Mouse (Mus musculus) T-helper 17 cell (primary cell): ENCODE results near the gene Lcorl.

Source experiments
- in situ Hi-C, 2 experiments: fragments of 300-600 bp; cut with MboI, MseI; formaldehyde crosslinking; loops; 1 replicate in 1 of 2; 2 replicates in 1 of 2; pipeline ENCODE4 v1.15.1; 2025; ENCODE audit warnings: high pct_unique_total_duplicates in 2 of 2

Lcorl gene

GRCm38 (mm10) chr5:45718848-45719488 lies 138.4 kb downstream of the Lcorl start:
- in situ Hi-C loops = no loop called here

- in situ Hi-C loops = no loop called here
Observed at GRCm38 (mm10) chr5:45709653-45710052, 147.8 kb downstream of the Lcorl start.

- in situ Hi-C loops = no loop called here
Observed at GRCm38 (mm10) chr5:45706811-45707210, 150.6 kb downstream of the Lcorl start.

GRCm38 (mm10) chr5:45691678-45692077 lies 165.7 kb downstream of the Lcorl start:
- in situ Hi-C loops = loop anchor here in 1 of 2 experiments (25.0 kb wide), 1 partner anchor 1929 kb away; no protein-coding TSS in a partner anchor

- in situ Hi-C loops = loop anchor here in 1 of 2 experiments (25.0 kb wide), 1 partner anchor 1929 kb away; no protein-coding TSS in a partner anchor
Observed at GRCm38 (mm10) chr5:45690802-45691201, 166.6 kb downstream of the Lcorl start.

GRCm38 (mm10) chr5:45689152-45689551 lies 168.3 kb downstream of the Lcorl start:
- in situ Hi-C loops = loop anchor here in 1 of 2 experiments (25.0 kb wide), 1 partner anchor 1927 kb away; no protein-coding TSS in a partner anchor

- in situ Hi-C loops = loop anchor here in 1 of 2 experiments (25.0 kb wide), 1 partner anchor 1924 kb away; no protein-coding TSS in a partner anchor
Observed at GRCm38 (mm10) chr5:45686223-45686622, 171.2 kb downstream of the Lcorl start.

GRCm38 (mm10) chr5:45685243-45685642 lies 172.2 kb downstream of the Lcorl start:
- in situ Hi-C loops = loop anchor here in 1 of 2 experiments (25.0 kb wide), 1 partner anchor 1923 kb away; no protein-coding TSS in a partner anchor

GRCm38 (mm10) chr5:45683388-45683787 lies 174.0 kb downstream of the Lcorl start:
- in situ Hi-C loops = loop anchor here in 1 of 2 experiments (25.0 kb wide), 1 partner anchor 1921 kb away; no protein-coding TSS in a partner anchor

GRCm38 (mm10) chr5:45679955-45680354 lies 177.5 kb downstream of the Lcorl start:
- in situ Hi-C loops = loop anchor here in 1 of 2 experiments (25.0 kb wide), 1 partner anchor 1918 kb away; no protein-coding TSS in a partner anchor

- in situ Hi-C loops = loop anchor here in 1 of 2 experiments (25.0 kb wide), 1 partner anchor 1915 kb away; no protein-coding TSS in a partner anchor
Observed at GRCm38 (mm10) chr5:45677639-45678038, 179.8 kb downstream of the Lcorl start.

- in situ Hi-C loops = loop anchor here in 1 of 2 experiments (25.0 kb wide), 1 partner anchor 1913 kb away; no protein-coding TSS in a partner anchor
Observed at GRCm38 (mm10) chr5:45675032-45675431, 182.4 kb downstream of the Lcorl start.

GRCm38 (mm10) chr5:45670894-45671494 lies 186.4 kb downstream of the Lcorl start:
- in situ Hi-C loops = loop anchor here in 1 of 2 experiments (25.0 kb wide), 2 partner anchors 1384 to 1459 kb away; no protein-coding TSS in a partner anchor

GRCm38 (mm10) chr5:45670280-45670670 lies 187.1 kb downstream of the Lcorl start:
- in situ Hi-C loops = loop anchor here in 1 of 2 experiments (25.0 kb wide), 2 partner anchors 1383 to 1458 kb away; no protein-coding TSS in a partner anchor

- in situ Hi-C loops = loop anchor here (5.0 to 25.0 kb wide), 6 partner anchors 142 to 1457 kb away; partner anchors contain the start of gene Med28 (in 1 of the 2)
Observed at GRCm38 (mm10) chr5:45669598-45670279, 187.7 kb downstream of the Lcorl start, which contains the start of gene Ncapg. Gene Ncapg (plus strand): TSS chr5:45669919.

GRCm38 (mm10) chr5:45669234-45669597 lies 188.2 kb downstream of the Lcorl start:
- in situ Hi-C loops = loop anchor here (5.0 to 25.0 kb wide), 6 partner anchors 142 to 1457 kb away; partner anchors contain the start of gene Med28 (in 1 of the 2)

GRCm38 (mm10) chr5:45668831-45669230 lies 188.6 kb downstream of the Lcorl start:
- in situ Hi-C loops = loop anchor here (5.0 to 25.0 kb wide), 6 partner anchors 142 to 1457 kb away; partner anchors contain the start of gene Med28 (in 1 of the 2)

- in situ Hi-C loops = loop anchor here (5.0 to 25.0 kb wide), 6 partner anchors 141 to 1456 kb away; partner anchors contain the start of gene Med28 (in 1 of the 2)
Observed at GRCm38 (mm10) chr5:45668324-45668723, 189.1 kb downstream of the Lcorl start.

GRCm38 (mm10) chr5:45658406-45658805 lies 199.0 kb downstream of the Lcorl start:
- in situ Hi-C loops = loop anchor here in 1 of 2 experiments (10.0 to 25.0 kb wide), 3 partner anchors 946 to 1446 kb away; no protein-coding TSS in a partner anchor

- in situ Hi-C loops = loop anchor here in 1 of 2 experiments (10.0 to 25.0 kb wide), 3 partner anchors 954 to 1439 kb away; no protein-coding TSS in a partner anchor
Observed at GRCm38 (mm10) chr5:45651026-45651703, 206.2 kb downstream of the Lcorl start.
